Mouse (Mus musculus) right cerebral cortex, postnatal 36 days (tissue): Measurements from ENCODE around the gene Etv6.

ENCODE experiments used
- DNase-seq, 2 experiments: peaks; one replicate each; pipeline ENCODE4 v3.0.0; 2022; ENCODE audit warnings: low spot score in 2 of 2, mixed read lengths in 1 of 2

Gene Etv6

GRCm38 (mm10) chr6:134251364-134251763, 215.9 kb downstream of the Etv6 start:
- no peak for DNase-seq

- DNase-seq, result no peak
Observed at GRCm38 (mm10) chr6:134252081-134252755, 216.7 kb downstream of the Etv6 start.

DNA sequence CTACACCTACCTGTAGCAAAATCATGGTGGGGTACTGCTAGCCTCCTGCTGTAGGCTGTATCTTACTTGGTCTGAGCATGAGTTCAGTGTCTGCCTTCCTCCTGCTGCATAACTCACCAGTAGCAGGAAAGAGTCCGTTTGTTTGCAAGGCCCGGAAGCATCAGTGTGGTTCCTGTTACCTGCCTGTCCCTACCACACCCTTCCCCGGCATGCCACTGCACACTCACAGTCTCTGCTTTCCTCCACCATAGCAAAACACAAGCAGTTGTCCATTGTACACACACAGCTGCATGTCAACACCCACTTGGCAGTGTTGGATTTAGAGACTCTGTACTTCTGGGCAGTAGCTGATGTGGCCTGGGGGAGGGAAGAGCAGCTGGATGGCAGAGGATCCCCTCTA, 220.9 kb downstream of the Etv6 start:
- DNase-seq, result no peak

DNA sequence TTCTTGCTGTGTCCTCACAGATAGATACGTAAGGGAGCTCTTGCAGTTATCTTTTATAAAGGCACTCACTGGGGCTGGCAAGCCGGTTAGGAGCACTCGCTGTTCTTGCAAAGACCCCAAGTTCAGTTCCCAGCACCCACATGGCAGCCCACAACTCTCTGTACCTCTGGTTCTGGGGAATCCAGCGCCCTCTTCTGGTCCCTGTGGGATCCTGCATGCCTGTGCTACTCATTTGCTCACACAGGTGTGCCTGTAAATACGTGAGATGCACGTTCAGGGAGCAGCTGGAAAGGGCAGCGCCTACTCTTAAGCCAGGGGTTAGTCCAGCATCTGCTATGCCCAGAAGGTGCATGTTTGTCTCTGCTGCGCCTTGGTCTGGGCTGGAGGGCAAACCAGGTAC, 224.4 kb downstream of the Etv6 start:
- no peak for DNase-seq

DNA sequence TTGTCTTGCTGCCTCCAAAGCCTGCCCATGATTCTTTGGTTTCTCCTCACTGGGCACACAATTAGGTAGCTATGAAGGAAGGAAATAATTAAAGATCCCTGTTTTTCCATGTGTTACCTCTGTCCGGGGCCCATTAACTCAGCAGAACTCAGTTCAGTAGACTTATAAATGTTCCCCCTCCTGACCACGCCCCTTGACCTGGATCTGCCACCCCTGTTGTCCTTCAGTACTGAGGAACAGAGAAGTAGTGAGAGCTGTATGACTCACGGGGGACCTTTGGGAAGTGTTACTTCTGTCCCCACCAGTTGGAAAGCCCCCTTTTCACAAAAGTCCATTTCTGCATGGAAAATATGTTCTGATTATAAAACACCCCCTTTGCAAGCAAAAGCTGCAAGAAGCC, 226.4 kb downstream of the Etv6 start:
- DNase-seq, result no peak

GRCm38 (mm10) chr6:134262383-134262782, 226.9 kb downstream of the Etv6 start:
- no peak for DNase-seq

- no peak for DNase-seq
Observed at GRCm38 (mm10) chr6:134262911-134263607, 227.6 kb downstream of the Etv6 start.

DNA sequence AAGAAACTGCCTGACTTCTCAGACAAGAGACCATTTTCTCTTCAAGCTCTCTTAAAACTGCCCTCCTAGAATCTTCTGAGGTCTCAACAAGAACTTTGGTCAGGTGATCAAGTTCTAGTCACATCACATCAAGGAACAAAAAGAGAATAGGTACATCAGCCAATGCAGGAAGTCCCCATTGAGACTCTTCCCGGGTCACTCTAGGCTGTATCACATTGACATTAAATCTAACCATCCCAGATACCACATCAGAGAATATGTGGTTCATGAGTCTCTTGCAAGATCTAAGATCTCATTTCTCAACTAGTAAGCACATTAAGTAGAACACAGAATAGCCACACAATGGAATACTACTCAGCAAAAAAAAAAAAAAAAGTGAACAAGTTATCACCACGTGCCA, 238.4 kb downstream of the Etv6 start:
- DNase-seq, result no peak

GRCm38 (mm10) chr6:134276954-134277353, 241.5 kb downstream of the Etv6 start:
- no peak for DNase-seq

GRCm38 (mm10) chr6:134282095-134282494, 246.6 kb downstream of the Etv6 start:
- DNase-seq, result no peak

DNA sequence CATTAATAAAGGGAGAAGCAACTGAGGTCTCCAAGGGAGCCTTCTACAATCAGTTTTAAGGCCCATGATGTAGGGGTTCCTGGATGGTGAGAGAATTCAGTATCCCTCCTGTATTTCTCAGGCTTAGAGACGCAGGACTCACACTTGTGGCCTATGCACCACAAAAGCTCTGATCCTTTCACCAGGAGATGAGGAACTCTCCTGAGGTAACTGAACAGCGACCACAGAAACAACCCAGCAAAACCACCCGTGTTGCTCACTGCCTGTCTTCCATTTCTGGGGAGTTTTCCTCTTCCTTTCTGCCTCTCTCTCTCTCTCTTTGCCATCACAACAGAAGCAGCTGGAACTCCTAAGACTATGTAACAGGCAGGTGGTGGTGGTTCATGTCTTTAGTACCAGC, 256.3 kb downstream of the Etv6 start:
- DNase-seq, result no peak

DNA sequence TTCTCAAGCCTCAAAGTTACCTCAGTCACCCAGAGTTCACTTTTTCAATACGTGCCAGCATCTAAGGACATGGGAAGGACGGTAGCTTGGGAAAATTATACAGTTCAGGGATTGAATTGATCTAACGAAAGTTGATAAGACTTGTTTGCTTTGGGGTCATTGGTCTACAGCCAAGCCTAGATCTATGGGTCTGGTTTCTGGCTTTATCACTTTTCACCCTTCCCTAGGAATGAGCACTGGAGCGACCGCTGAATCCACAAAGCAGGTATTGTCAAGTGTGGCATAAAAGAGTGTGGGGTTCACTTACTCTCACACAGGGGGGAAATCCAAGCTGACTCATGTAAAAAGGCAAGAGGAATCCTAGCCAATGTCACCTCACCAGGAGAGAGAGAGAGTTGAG, 256.9 kb downstream of the Etv6 start:
- no peak for DNase-seq

GRCm38 (mm10) chr6:134293615-134294508, 258.4 kb downstream of the Etv6 start:
- no peak for DNase-seq

GRCm38 (mm10) chr6:134297884-134298619, 262.6 kb downstream of the Etv6 start:
- no peak for DNase-seq

DNA sequence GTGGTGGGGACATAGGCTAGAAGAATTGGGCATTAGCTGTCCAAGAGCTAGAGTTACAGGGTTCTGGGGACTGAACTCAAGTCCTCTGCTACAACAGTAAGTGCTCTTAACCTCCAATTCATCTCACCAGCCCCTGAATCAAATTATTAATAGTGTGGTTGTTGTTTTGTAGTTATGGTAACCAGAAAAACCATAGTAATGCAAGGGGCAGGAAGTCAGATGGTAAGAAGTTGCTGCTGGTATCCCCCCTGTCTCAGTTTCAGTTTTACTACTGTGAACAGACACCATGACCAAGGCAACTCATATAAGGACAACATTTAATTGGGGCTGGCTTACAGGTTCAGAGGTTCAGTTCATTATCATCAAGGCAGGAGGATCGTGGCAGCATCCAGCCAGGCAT, 266.5 kb downstream of the Etv6 start:
- no peak for DNase-seq

DNA sequence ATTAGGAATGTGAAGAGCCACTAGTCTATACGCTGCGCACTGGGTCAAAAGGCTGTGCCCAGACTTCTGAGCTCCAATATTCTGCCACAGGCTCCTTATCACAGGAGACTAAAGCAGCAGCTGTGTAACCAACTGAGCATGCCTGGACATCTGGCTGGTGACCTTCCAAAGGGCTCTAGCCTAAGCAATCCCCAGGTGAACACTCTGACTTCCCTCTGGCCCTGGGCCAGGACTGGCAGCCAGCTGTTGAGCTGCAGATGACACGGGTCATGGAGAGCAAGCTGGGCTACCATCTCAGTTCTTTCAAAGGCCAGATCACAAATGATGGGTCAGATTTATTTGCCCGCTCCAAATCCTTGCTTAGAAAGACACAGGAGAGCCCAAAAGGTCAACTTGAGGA, 275.8 kb downstream of the Etv6 start:
- no peak for DNase-seq

DNA sequence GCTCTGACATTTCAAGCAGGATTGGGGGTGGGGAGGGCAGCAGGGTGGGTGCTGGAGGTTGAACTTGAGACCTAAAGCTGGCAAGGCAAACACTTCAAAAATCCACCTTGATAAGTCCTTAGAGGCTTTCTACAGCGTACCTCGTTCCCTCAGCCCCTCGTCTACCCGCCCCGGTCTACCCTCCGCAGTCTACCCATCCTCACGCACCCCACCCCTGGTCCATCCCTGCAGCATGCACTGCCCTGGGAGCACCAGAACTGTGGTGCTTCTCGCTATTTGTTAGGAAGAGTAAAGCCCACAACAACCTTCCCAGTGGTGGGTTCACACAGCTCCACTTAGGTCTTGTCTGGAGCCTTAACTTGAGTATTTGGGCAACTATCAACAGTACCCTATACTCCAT, 277.1 kb downstream of the Etv6 start:
- no peak for DNase-seq

DNA sequence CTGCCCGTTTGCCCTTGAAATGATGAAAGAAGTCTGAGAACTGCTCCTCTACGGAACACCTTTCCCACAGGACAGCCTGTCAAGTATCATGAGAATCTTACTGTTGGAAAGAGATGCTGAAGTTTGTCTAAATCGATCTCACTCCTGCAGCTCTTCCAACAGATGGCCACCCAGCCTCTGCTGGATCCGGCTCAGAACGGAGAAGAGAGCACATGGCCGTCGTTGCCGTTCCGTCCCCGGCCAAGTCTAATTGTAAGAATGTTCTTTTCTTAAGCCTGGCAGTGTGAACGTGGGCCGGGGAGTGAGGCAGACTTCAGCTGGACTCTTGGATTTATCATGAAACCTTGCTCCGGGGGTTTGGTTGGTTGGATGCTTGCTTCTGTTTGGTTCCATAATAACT, 281.9 kb downstream of the Etv6 start:
- peak; percentile 40 to 64 for DNase-seq
